Mouse (Mus musculus) adrenal gland (tissue): Measurements from ENCODE around the gene Ipo13.

Experiments used
- intact Hi-C: fragments of 180-260 bp; cut with DNase I; formaldehyde crosslinking; loops from one replicate; pipeline ENCODE4 v1.15.1; 2025

Gene Ipo13

GRCm38 (mm10) chr4:117846261-117846660, 68.5 kb downstream of the Ipo13 start:
- intact Hi-C loops, result no loop called here

GRCm38 (mm10) chr4:117845316-117845715, 69.5 kb downstream of the Ipo13 start:
- intact Hi-C loops, result no loop called here
